Mouse (Mus musculus): ENCODE data around the gene Suco. TPM values are rescaled to one million over a fixed set of nuclear protein-coding genes. Genes with fewer than 3 reads are reported as not detected.

Suco gene
- 3.0 and 6.3 TPM in 2 replicates for polyA plus RNA-seq (2012; rRNA removed; ENCODE audit: low replicate concordance)

GRCm38 (mm10) chr1:161876553-161877447 is at the start of gene Suco:
Gene Suco (minus strand): TSS chr1:161876682.

GRCm38 (mm10) chr1:161788339-161788738 is 88.1 kb downstream of the Suco start, which contains the start of gene Fasl:
Gene Fasl (minus strand): TSS chr1:161788495.

Other genes starting within 250 kb of the Suco start
- 0.07 and 0.33 TPM in 2 replicates for gene Fasl, start 88.2 kb downstream of the Suco start, polyA plus RNA-seq (2012; rRNA removed; ENCODE audit: low replicate concordance)
- gene Pigc, start 92.5 kb upstream of the Suco start, polyA plus RNA-seq (2012; rRNA removed; ENCODE audit: low replicate concordance), result 23.0 and 29.2 TPM in 2 replicates
- gene 4930558K02Rik, start 103.0 kb upstream of the Suco start, polyA plus RNA-seq (2012; rRNA removed; ENCODE audit: low replicate concordance), result not detected in 2 replicates

All from subcutaneous adipose tissue, adult 2 months (tissue).